Mouse (Mus musculus) erythroblast, embryonic 14.5 days (primary cell): ENCODE data around the gene S100a5.

ENCODE experiments used
- GATA1 ChIP-seq: IDR thresholded peaks from 2 replicates; pipeline ENCODE4 v1.6.1; 2012; ENCODE audit warnings: low read length, inconsistent platforms, mixed read lengths
- TAL1 ChIP-seq: IDR thresholded peaks from 3 replicates; pipeline ENCODE4 v1.6.1; 2012; ENCODE audit warnings: low read length, inconsistent platforms, mixed read lengths

- TF ChIP-seq GATA1, result no peak
- no peak for TF ChIP-seq TAL1
Observed at GRCm38 (mm10) chr3:90631984-90632383, 23.7 kb downstream of the S100a5 start.
